Mouse (Mus musculus): ENCODE measurements around the gene Slc35b2. TPM values are rescaled to one million over a fixed set of nuclear protein-coding genes. Genes with fewer than 3 reads are reported as not detected.

Gene Slc35b2
- total RNA-seq, 1 experiment from 2014 or later = 76.7 TPM

- no peak for ATAC-seq (replicated peaks in 1 of 2; ENCODE audit: insufficient read depth in 1 of 2, low FRiP score in 2 of 2, low TSS enrichment in 1 of 2, low read depth in 1 of 2, poor library complexity in 2 of 2, severe bottlenecking in 2 of 2)
These were observed 39.3 kb downstream of the Slc35b2 start for GRCm38 (mm10) chr17:45602984-45603383.

GRCm38 (mm10) chr17:45606992-45607879, 43.6 kb downstream of the Slc35b2 start:
- ATAC-seq (replicated peaks in 1 of 2; ENCODE audit: insufficient read depth in 1 of 2, low FRiP score in 2 of 2, low TSS enrichment in 1 of 2, low read depth in 1 of 2, poor library complexity in 2 of 2, severe bottlenecking in 2 of 2) = no peak

DNA sequence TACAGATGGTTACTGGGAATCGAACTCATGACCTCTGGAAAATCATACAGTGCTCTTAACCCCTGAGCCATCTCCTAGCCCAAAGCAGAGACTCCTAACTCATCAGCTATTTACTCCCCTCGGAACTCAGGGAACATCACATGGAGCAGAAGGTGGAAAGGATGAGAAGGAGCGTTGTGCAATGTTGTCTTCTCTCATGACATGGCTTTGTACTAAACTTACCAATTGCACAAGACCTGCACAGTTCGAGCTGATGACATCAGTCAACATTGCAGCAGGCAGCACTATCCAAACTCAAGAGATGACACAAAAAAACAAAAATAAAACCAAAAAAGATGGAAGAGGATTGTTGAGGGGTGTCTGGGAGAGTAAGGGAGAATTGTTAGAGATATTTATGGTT, 44.7 kb downstream of the Slc35b2 start:
- ATAC-seq (replicated peaks in 1 of 2; ENCODE audit: insufficient read depth in 1 of 2, low FRiP score in 2 of 2, low TSS enrichment in 1 of 2, low read depth in 1 of 2, poor library complexity in 2 of 2, severe bottlenecking in 2 of 2) = no peak

- no peak for ATAC-seq (replicated peaks in 1 of 2; ENCODE audit: insufficient read depth in 1 of 2, low FRiP score in 2 of 2, low TSS enrichment in 1 of 2, low read depth in 1 of 2, poor library complexity in 2 of 2, severe bottlenecking in 2 of 2)
These were observed 46.6 kb downstream of the Slc35b2 start for GRCm38 (mm10) chr17:45610144-45610866.

- ATAC-seq (replicated peaks in 1 of 2; ENCODE audit: insufficient read depth in 1 of 2, low FRiP score in 2 of 2, low TSS enrichment in 1 of 2, low read depth in 1 of 2, poor library complexity in 2 of 2, severe bottlenecking in 2 of 2) = no peak
These were observed 48.3 kb downstream of the Slc35b2 start for GRCm38 (mm10) chr17:45612008-45612407.

DNA sequence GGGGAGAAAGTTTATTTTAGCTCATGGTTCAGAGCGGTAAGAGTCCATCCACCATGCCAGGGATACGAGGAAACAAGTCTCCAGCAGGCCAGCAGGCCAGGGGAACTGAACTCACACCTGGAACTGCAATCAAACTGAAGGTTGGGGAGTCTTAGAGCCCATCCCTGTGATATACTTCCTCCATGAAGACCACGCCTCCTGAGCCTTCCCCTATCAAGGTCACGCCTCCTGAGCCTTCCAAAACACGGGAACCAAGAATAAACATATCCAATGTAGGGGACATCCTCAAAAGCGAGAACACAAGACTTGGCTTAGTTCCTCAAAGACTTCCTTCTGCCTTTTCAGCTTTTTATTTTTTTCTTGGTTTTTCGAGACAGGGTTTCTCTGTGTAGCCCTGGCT, 49.2 kb downstream of the Slc35b2 start:
- ATAC-seq (replicated peaks in 1 of 2; ENCODE audit: insufficient read depth in 1 of 2, low FRiP score in 2 of 2, low TSS enrichment in 1 of 2, low read depth in 1 of 2, poor library complexity in 2 of 2, severe bottlenecking in 2 of 2) = peak; percentile 47 to 78; a peak in 3 of 4 replicates

DNA sequence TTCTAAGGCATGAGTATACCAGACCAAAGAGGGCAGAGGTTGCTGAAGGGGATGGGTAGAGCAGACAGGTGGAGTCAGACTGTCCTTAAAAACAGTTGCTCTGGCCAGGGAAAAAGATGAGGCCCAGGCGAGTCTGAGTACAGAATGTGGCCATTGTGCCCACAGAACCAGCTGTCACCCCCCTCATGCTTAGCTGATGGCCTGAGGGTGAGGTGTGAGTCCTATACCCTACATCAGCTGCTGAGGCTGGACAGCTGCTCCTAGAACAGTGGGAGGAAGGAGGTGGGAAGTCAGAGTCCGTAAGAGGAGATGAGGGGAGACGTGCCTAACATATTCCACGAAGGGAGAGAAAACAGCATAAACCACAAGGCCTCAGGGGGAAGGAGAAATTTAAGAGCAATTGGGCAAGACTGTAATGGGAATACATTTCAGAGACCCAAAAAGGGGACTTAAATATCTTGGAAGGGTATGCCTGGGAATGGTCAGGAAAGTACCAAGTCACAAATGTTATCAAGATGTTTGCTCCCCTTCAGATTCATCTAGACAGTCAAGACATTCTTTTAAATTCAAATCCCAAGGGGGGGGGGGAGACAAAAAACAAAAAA, 52.5 kb downstream of the Slc35b2 start:
- ATAC-seq (replicated peaks in 1 of 2; ENCODE audit: insufficient read depth in 1 of 2, low FRiP score in 2 of 2, low TSS enrichment in 1 of 2, low read depth in 1 of 2, poor library complexity in 2 of 2, severe bottlenecking in 2 of 2) = no peak

GRCm38 (mm10) chr17:45616679-45617078, 53.0 kb downstream of the Slc35b2 start:
- no peak for ATAC-seq (replicated peaks in 1 of 2; ENCODE audit: insufficient read depth in 1 of 2, low FRiP score in 2 of 2, low TSS enrichment in 1 of 2, low read depth in 1 of 2, poor library complexity in 2 of 2, severe bottlenecking in 2 of 2)

Other genes starting within 250 kb of the Slc35b2 start
- gene Cdc5l, start 130.1 kb upstream of the Slc35b2 start, total RNA-seq (2017) = 130 and 148 TPM in 2 replicates
- 0.31 TPM in 1 of 2 replicates, not detected in the other for gene Spats1, start 88.5 kb upstream of the Slc35b2 start, total RNA-seq (2017)
- 6.2 and 8.2 TPM in 2 replicates for gene Aars2, start 57.0 kb upstream of the Slc35b2 start, total RNA-seq (2017)
- not detected in 2 replicates for gene Tcte1, start 40.4 kb upstream of the Slc35b2 start, total RNA-seq (2017)
- gene Tmem151b, start 14.2 kb upstream of the Slc35b2 start, total RNA-seq (2017) = 0.25 TPM in 2 replicates
- 20.5 and 22.7 TPM in 2 replicates for gene Nfkbie, start 8.2 kb upstream of the Slc35b2 start, total RNA-seq (2017)
- gene Hsp90ab1, start 9.4 kb downstream of the Slc35b2 start, total RNA-seq (2017) = 2,119 and 2,880 TPM in 2 replicates
- 70.4 and 70.6 TPM in 2 replicates for gene Slc29a1, start 35.7 kb downstream of the Slc35b2 start, total RNA-seq (2017)
- not detected in 2 replicates for gene Mymx, start 38.2 kb downstream of the Slc35b2 start, total RNA-seq (2017)
- gene Capn11, start 95.5 kb downstream of the Slc35b2 start, total RNA-seq (2017) = 0.50 and 0.55 TPM in 2 replicates
- 13.2 and 21.9 TPM in 2 replicates for gene Mrpl14, start 122.4 kb downstream of the Slc35b2 start, total RNA-seq (2017)
- 5.3 and 7.6 TPM in 2 replicates for gene Tmem63b, start 123.0 kb downstream of the Slc35b2 start, total RNA-seq (2017)
- gene 1600014C23Rik, start 170.0 kb downstream of the Slc35b2 start, total RNA-seq (2017) = not detected in 2 replicates